Mouse (Mus musculus) cerebellum, adult 2 months (tissue): ENCODE results near the gene Tgm5.

Experiments
- CTCF ChIP-seq: fragments of 200-500 bp; IDR thresholded peaks from 2 replicates; pipeline ENCODE4 v1.5.1; 2011; ENCODE audit warnings: low read depth, mild to moderate bottlenecking, control low read depth, low read length, moderate library complexity, borderline replicate concordance; ENCODE audit not compliant: insufficient read depth
- POLR2A ChIP-seq: fragments of 200-500 bp; IDR thresholded peaks from 2 replicates; pipeline ENCODE4 v1.6.1; 2011; ENCODE audit warnings: low read length, control low read depth, borderline replicate concordance; ENCODE audit not compliant: insufficient read depth

DNA sequence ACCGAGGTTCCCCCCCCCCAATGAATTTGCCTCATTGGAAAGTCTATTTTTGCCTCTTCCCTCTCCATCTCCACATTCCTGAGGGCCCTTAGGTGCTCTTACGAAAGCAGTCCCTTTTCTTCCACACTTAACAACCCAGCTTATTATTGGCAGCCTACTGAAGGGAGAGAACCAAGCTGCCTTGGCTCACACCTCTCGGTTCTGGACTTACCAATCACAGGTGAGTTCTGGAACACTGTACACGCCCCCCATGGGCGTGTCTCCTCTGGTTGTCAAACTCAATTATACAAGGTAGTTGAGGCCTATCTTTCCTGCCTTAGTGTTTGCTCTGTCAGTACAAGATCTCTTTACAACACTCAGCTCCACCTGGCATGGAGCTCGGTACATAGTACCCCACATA is 13.8 kb downstream of the Tgm5 start:
- TF ChIP-seq CTCF = no peak
- no peak for TF ChIP-seq POLR2A
